Comparison of ENCODE assay signal across 9 mouse cellular contexts in the genomic region with DNA sequence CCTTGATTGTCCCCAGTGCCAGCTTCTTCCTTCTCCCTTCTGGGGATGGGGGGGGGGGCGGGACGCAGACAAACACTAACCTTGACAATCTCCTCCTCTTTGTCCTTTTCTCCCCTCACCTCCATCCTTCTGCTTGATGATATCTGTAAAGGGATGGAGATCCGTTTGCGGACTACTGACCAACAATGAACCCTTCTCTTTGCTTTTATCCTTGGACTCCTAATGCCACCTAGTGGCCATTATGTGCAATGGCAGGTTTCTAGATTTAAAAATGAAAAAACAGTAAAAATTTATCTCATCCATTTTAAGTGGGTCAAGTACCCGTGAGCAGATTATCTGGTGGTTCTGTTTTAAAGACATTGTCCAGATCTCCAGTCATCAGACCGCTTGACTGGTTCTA. TPM values are rescaled to one million over a fixed set of nuclear protein-coding genes. Genes with fewer than 3 reads are reported as not detected.
A peak's percentile ranks its signal among the peaks of the same experiment; 100 is the strongest.
DNase-seq lines count a peak whose midpoint lies in the region; ATAC-seq and TF ChIP-seq lines count a peak whose summit lies in the region.
"Had no signal": no experiment of that assay in that cellular context is flagged by ENCODE, and none has a peak within 500 bp of the region (broad histone marks: within the 10 kb centered on the region; RNA-seq: fewer than 3 reads in every experiment).

No protein-coding gene starts in this region.

- peaks cover 10% of the 10 kb centered on the region; the same call in 1 of the 2 replicates for H3K27me3 ChIP-seq in heart, embryonic 14.5 days (ENCODE audit: control insufficient read depth, insufficient read depth, low read length)
- H3K27me3 ChIP-seq in Patski = no peaks in the 10 kb centered on the region
- no peaks in the 10 kb centered on the region for H3K27me3 ChIP-seq in midbrain, embryonic 13.5 days

- in situ Hi-C loops in Patski (cut with MboI; ENCODE audit: low pct_unique_long_range_greater_than_20kb) = loop anchor here (5.0 kb wide), 1 partner anchor 33 kb away; a partner anchor contains a TSS

- ATAC-seq in heart, embryonic 14.5 days (ENCODE audit: insufficient number of reproducible peaks, insufficient read depth, low FRiP score, low read depth) = no peak
- ATAC-seq in Patski = no peak
- ATAC-seq in midbrain, embryonic 13.5 days = no peak
- no peak for ATAC-seq in activated CD4-positive, CD25-positive, alpha-beta regulatory T cell, adult 4 months

- H3K9ac ChIP-seq in heart, embryonic 14.5 days (ENCODE audit: low read length) = no peak overlapping the region
- peak overlapping the region; percentile 25; the same call in 1 of the 2 replicates for H3K9ac ChIP-seq in midbrain, embryonic 13.5 days (replicated peaks)

- no peaks in the 10 kb centered on the region for H3K9me3 ChIP-seq in heart, embryonic 14.5 days (ENCODE audit: control insufficient read depth, low read length)
- H3K9me3 ChIP-seq in midbrain, embryonic 13.5 days = no peaks in the 10 kb centered on the region

- H3K4me2 ChIP-seq in heart, embryonic 14.5 days (ENCODE audit: low read length) = peak overlapping the region; percentile 42
- peak overlapping the region; percentile 45 for H3K4me2 ChIP-seq in midbrain, embryonic 13.5 days (replicated peaks)

- no peaks in the 10 kb centered on the region for H3K36me3 ChIP-seq in heart, embryonic 14.5 days (ENCODE audit: control insufficient read depth, insufficient read depth, low read length)
- H3K36me3 ChIP-seq in midbrain, embryonic 13.5 days = no peaks in the 10 kb centered on the region

- DNase-seq in heart, adult 11 months = no peak
- no peak for DNase-seq in Patski (ENCODE audit: low read depth, low spot score)
- peak; percentile 57 for DNase-seq in forelimb bud, embryonic 11.5 days (ENCODE audit: low read depth, low spot score)
- DNase-seq in layer of hippocampus, postnatal 36 days = no peak
- DNase-seq in thymus, postnatal 36 days = no peak

- POLR2A ChIA-PET in Patski (lab: Charles Lee) = interaction anchor here (0.7 kb wide), 1 partner anchor 15 kb away, joined by 4 read pairs; no protein-coding TSS in a partner anchor

- H3K27ac ChIP-seq in heart, embryonic 14.5 days (replicated peaks in 1 of 2; ENCODE audit: control insufficient read depth in 1 of 2, insufficient read depth in 1 of 2, low read depth in 2 of 2, low read length in 2 of 2) = no peak overlapping the region
- no peak overlapping the region for H3K27ac ChIP-seq in midbrain, embryonic 13.5 days

- peaks cover 5 to 15% of the 10 kb centered on the region in 2 experiments for H3K4me1 ChIP-seq in heart, embryonic 14.5 days (ENCODE audit: control insufficient read depth in 2 of 2, insufficient read depth in 2 of 2, low read length in 2 of 2)
- H3K4me1 ChIP-seq in midbrain, embryonic 13.5 days (replicated peaks) = peaks cover 20% of the 10 kb centered on the region

- CTCF ChIA-PET in Patski (lab: Charles Lee) = interaction anchor here (0.7 to 1.2 kb wide), 2 partner anchors 23 to 52 kb away, joined by 3 read pairs; no protein-coding TSS in a partner anchor

- peak; percentile 53 for TF ChIP-seq CTCF in Patski (IDR thresholded peaks at IDR 0.05)

- 0% methylated on average over 6 of the region's 6 CpGs for WGBS in heart, embryonic 14.5 days
- WGBS in midbrain, embryonic 13.5 days = 0% methylated on average over 6 of the region's 6 CpGs

- H3K4me3 ChIP-seq in heart, embryonic 14.5 days (ENCODE audit: control insufficient read depth in 1 of 2, insufficient read depth in 1 of 2, low read depth in 1 of 2, low read length in 2 of 2) = no peak overlapping the region
- H3K4me3 ChIP-seq in midbrain, embryonic 13.5 days (replicated peaks) = peak overlapping the region; percentile 17

RNA-seq across cellular contexts. Expression of a gene that starts 3.5 kb away (rescaled TPM):
- 2.2 and 2.5 TPM in 2 replicates for polyA plus RNA-seq in heart, embryonic 14.5 days (2014; fragmentation: Nextera tagmentation; extraction: Ambion mirVana)
- 1.1 TPM for polyA plus RNA-seq in Patski (2021)
- polyA plus RNA-seq in midbrain, embryonic 13.5 days (2015; fragmentation: Nextera tagmentation; extraction: Ambion mirVana) = 12.8 and 13.2 TPM in 2 replicates
- 1 to 10 TPM; 2.1 TPM for polyA plus RNA-seq in activated CD4-positive, CD25-positive, alpha-beta regulatory T cell, adult 4 months (2017; shearing (Covaris generic))
- 10 to 100 TPM; 10.0 to 10.3 TPM for total RNA-seq in layer of hippocampus, postnatal 36 days (2021)

RNA-seq across cellular contexts. Expression of a gene that starts 11.3 kb away (rescaled TPM):
- 3.8 and 4.3 TPM in 2 replicates for polyA plus RNA-seq in heart, embryonic 14.5 days (2014; fragmentation: Nextera tagmentation; extraction: Ambion mirVana)
- 34.0 TPM for polyA plus RNA-seq in Patski (2021)
- 11.0 and 12.7 TPM in 2 replicates for polyA plus RNA-seq in midbrain, embryonic 13.5 days (2015; fragmentation: Nextera tagmentation; extraction: Ambion mirVana)
- polyA plus RNA-seq in activated CD4-positive, CD25-positive, alpha-beta regulatory T cell, adult 4 months (2017; shearing (Covaris generic)) = 1 to 10 TPM in 1 of 2 experiments, under 1 TPM in 1; 0.61 to 1.2 TPM
- 100 to 1,000 TPM; 177 to 185 TPM for total RNA-seq in layer of hippocampus, postnatal 36 days (2021)

RNA-seq across cellular contexts. Expression of a gene that starts 32.0 kb away (rescaled TPM):
- 0.32 TPM in 1 of 2 replicates, not detected in the other for polyA plus RNA-seq in heart, embryonic 14.5 days (2014; fragmentation: Nextera tagmentation; extraction: Ambion mirVana)
- polyA plus RNA-seq in Patski (2021) = 0.12 TPM
- 37.0 and 40.5 TPM in 2 replicates for polyA plus RNA-seq in midbrain, embryonic 13.5 days (2015; fragmentation: Nextera tagmentation; extraction: Ambion mirVana)
- not detected for polyA plus RNA-seq in activated CD4-positive, CD25-positive, alpha-beta regulatory T cell, adult 4 months (2017; shearing (Covaris generic))
- 10 to 100 TPM; 45.8 to 48.2 TPM for total RNA-seq in layer of hippocampus, postnatal 36 days (2021)
- polyA plus RNA-seq: liver, embryonic 16.5 days had no signal

RNA-seq across cellular contexts. Expression of a gene that starts 45.5 kb away (rescaled TPM):
- 16.9 and 17.9 TPM in 2 replicates for polyA plus RNA-seq in heart, embryonic 14.5 days (2014; fragmentation: Nextera tagmentation; extraction: Ambion mirVana)
- 13.1 TPM for polyA plus RNA-seq in Patski (2021)
- 142 and 143 TPM in 2 replicates for polyA plus RNA-seq in midbrain, embryonic 13.5 days (2015; fragmentation: Nextera tagmentation; extraction: Ambion mirVana)
- 1 to 10 TPM; 7.0 to 8.0 TPM for polyA plus RNA-seq in activated CD4-positive, CD25-positive, alpha-beta regulatory T cell, adult 4 months (2017; shearing (Covaris generic))
- total RNA-seq in layer of hippocampus, postnatal 36 days (2021) = 10 to 100 TPM; 33.5 to 38.7 TPM

Comparison
In these comparisons a context has a peak if more than half of its experiments do, and no peak if none do; other contexts are left out.
1. RNA of a gene that starts 32.0 kb away (polyA plus RNA-seq): 37.0 to 40.5 TPM in midbrain, embryonic 13.5 days; 0.32 TPM in heart, embryonic 14.5 days, 0.12 TPM in Patski (single experiment) and not detected in activated CD4-positive, CD25-positive, alpha-beta regulatory T cell, adult 4 months; every median in the first group is over 10 times any median in the second.